Mouse (Mus musculus) stomach, postnatal 0 days (tissue): Measurements from ENCODE around the gene Smap2.

Experiments used
- CTCF ChIP-seq: IDR thresholded peaks from 2 replicates; pipeline ENCODE4 v1.5.1; 2016; ENCODE audit warnings: antibody characterized with exemption, low read depth, mild to moderate bottlenecking, moderate library complexity
- EP300 ChIP-seq: optimal IDR thresholded peaks from 2 replicates; pipeline ENCODE3; 2016; ENCODE audit warnings: antibody characterized with exemption

GRCm38 (mm10) chr4:120953667-120954066, 63.4 kb downstream of the Smap2 start:
- TF ChIP-seq CTCF, result no peak
- TF ChIP-seq EP300, result no peak
